Mouse (Mus musculus) bone marrow, adult 2 months (tissue): ENCODE data around the gene Lrmda.

ENCODE experiments used
- CTCF ChIP-seq: fragments of 200-500 bp; IDR thresholded peaks from 2 replicates; pipeline ENCODE4 v1.5.1; 2011; ENCODE audit warnings: low read length, control low read depth; ENCODE audit not compliant: control insufficient read depth, insufficient read depth
- POLR2A ChIP-seq: fragments of 200-500 bp; IDR thresholded peaks from 2 replicates; pipeline ENCODE4 v1.6.1; 2011; ENCODE audit warnings: low read depth, mild to moderate bottlenecking, control low read depth, low read length, borderline replicate concordance; ENCODE audit not compliant: control insufficient read depth

- TF ChIP-seq CTCF: no peak
- no peak for TF ChIP-seq POLR2A
Measured at GRCm38 (mm10) chr14:23093306-23093705, 1073.8 kb downstream of the Lrmda start.
